Mouse (Mus musculus): ENCODE data around the gene Nr2f6. TPM values are rescaled to one million over a fixed set of nuclear protein-coding genes. Genes with fewer than 3 reads are reported as not detected.
A peak's percentile ranks its signal among the peaks of the same experiment; 100 is the strongest.

Gene Nr2f6
- polyA plus RNA-seq, 1 experiment from 2014 or later, result 43.4 TPM

- no peak overlapping the region for H3K9ac ChIP-seq
- H3K9me3 ChIP-seq (replicated peaks), result no peaks in the 10 kb centered on the region
- H3K36me3 ChIP-seq, result peaks cover 13% of the 10 kb centered on the region
- H3K4me2 ChIP-seq, result no peak overlapping the region
- no peaks in the 10 kb centered on the region for H3K27me3 ChIP-seq
- peaks cover 26% of the 10 kb centered on the region for H3K4me1 ChIP-seq (replicated peaks)
- no peak for ATAC-seq (replicated peaks; ENCODE audit: insufficient number of reproducible peaks, insufficient read depth, low FRiP score, low read depth)
- H3K4me3 ChIP-seq, result no peak overlapping the region
- WGBS, result 86% methylated on average over 9 of the region's 9 CpGs
- H3K27ac ChIP-seq, result no peak overlapping the region
Observed at GRCm38 (mm10) chr8:71402446-71402964, 20.7 kb upstream of the Nr2f6 start.

- Histone ChIP-seq H3K36me3 (peaks cover 13% of the 10 kb centered on the region), H3K4me3 (no peak overlapping the region), H3K9me3 (replicated peaks) (no peaks in the 10 kb centered on the region), H3K9ac (no peak overlapping the region), H3K4me1 (replicated peaks) (peaks cover 22% of the 10 kb centered on the region), H3K27me3 (no peaks in the 10 kb centered on the region), H3K4me2 (no peak overlapping the region), H3K27ac (no peak overlapping the region)
- ATAC-seq (replicated peaks; ENCODE audit: insufficient number of reproducible peaks, insufficient read depth, low FRiP score, low read depth), result no peak
Observed at GRCm38 (mm10) chr8:71401454-71401853, 19.7 kb upstream of the Nr2f6 start.

GRCm38 (mm10) chr8:71400826-71401225 is 19.1 kb upstream of the Nr2f6 start:
- Histone ChIP-seq H3K4me2 (no peak overlapping the region), H3K9me3 (replicated peaks) (no peaks in the 10 kb centered on the region), H3K27ac (no peak overlapping the region), H3K4me1 (replicated peaks) (peaks cover 20% of the 10 kb centered on the region), H3K9ac (no peak overlapping the region), H3K27me3 (no peaks in the 10 kb centered on the region), H3K36me3 (peaks cover 13% of the 10 kb centered on the region), H3K4me3 (no peak overlapping the region)
- 82% methylated on average over 2 of the region's 2 CpGs for WGBS
- no peak for ATAC-seq (replicated peaks; ENCODE audit: insufficient number of reproducible peaks, insufficient read depth, low FRiP score, low read depth)

GRCm38 (mm10) chr8:71397701-71398100 is 15.9 kb upstream of the Nr2f6 start:
- WGBS, result 83% methylated on average over 12 of the region's 12 CpGs
- Histone ChIP-seq H3K4me3 (peak overlapping the region; percentile 64), H3K27ac (no peak overlapping the region), H3K27me3 (no peaks in the 10 kb centered on the region), H3K4me1 (replicated peaks) (peaks cover 13% of the 10 kb centered on the region), H3K9me3 (replicated peaks) (no peaks in the 10 kb centered on the region), H3K4me2 (peak overlapping the region; percentile 84), H3K36me3 (peaks cover 13% of the 10 kb centered on the region), H3K9ac (peak overlapping the region; percentile 76; the same call in 1 of the 2 replicates)
- no peak for ATAC-seq (replicated peaks; ENCODE audit: insufficient number of reproducible peaks, insufficient read depth, low FRiP score, low read depth)

- ATAC-seq (replicated peaks; ENCODE audit: insufficient number of reproducible peaks, insufficient read depth, low FRiP score, low read depth), result peak; percentile 91
- H3K27me3 ChIP-seq, result no peaks in the 10 kb centered on the region
- H3K4me3 ChIP-seq, result peak within 1 kb of the TSS; percentile 64
- peaks cover 13% of the 10 kb centered on the region for H3K36me3 ChIP-seq
- peak within 1 kb of the TSS; percentile 76 for H3K9ac ChIP-seq
- H3K9me3 ChIP-seq (replicated peaks), result no peaks in the 10 kb centered on the region
- peaks cover 13% of the 10 kb centered on the region for H3K4me1 ChIP-seq (replicated peaks)
- peak within 1 kb of the TSS; percentile 81 for H3K27ac ChIP-seq
- H3K4me2 ChIP-seq, result peak within 1 kb of the TSS; percentile 84
- under 1% methylated on average over 34 of the region's 34 CpGs for WGBS
Observed at GRCm38 (mm10) chr8:71396639-71397305, 15.0 kb upstream of the Nr2f6 start, which contains the start of gene Babam1. Gene Babam1, plus strand, starts transcription at chr8:71396861.

- 0 out of 2 replicates have a peak, but pooled peaks have one; percentile 5 for ATAC-seq (replicated peaks; ENCODE audit: insufficient number of reproducible peaks, insufficient read depth, low FRiP score, low read depth)
- Histone ChIP-seq H3K27ac (peak within 1 kb of the TSS; percentile 81), H3K9ac (0 out of 2 replicates have a peak within 1 kb of the TSS, but pooled peaks have one; percentile 26), H3K4me3 (peak within 1 kb of the TSS; percentile 64), H3K4me1 (replicated peaks) (peaks cover 13% of the 10 kb centered on the region), H3K4me2 (peak within 1 kb of the TSS; percentile 84), H3K9me3 (replicated peaks) (no peaks in the 10 kb centered on the region), H3K27me3 (no peaks in the 10 kb centered on the region), H3K36me3 (peaks cover 13% of the 10 kb centered on the region)
- WGBS, result 73% methylated on average over 9 of the region's 9 CpGs
Observed at GRCm38 (mm10) chr8:71395629-71396028, 13.9 kb upstream of the Nr2f6 start, which contains the start of gene Ushbp1. Gene Ushbp1, minus strand, starts transcription at chr8:71395802.

- Histone ChIP-seq H3K27me3 (no peaks in the 10 kb centered on the region), H3K36me3 (peaks cover 13% of the 10 kb centered on the region), H3K9me3 (replicated peaks) (no peaks in the 10 kb centered on the region), H3K27ac (peak overlapping the region; percentile 81), H3K4me2 (peak overlapping the region; percentile 84), H3K9ac (no peak overlapping the region), H3K4me3 (peak overlapping the region; percentile 27), H3K4me1 (replicated peaks) (peaks cover 13% of the 10 kb centered on the region)
- no peak for ATAC-seq (replicated peaks; ENCODE audit: insufficient number of reproducible peaks, insufficient read depth, low FRiP score, low read depth)
- WGBS, result 69% methylated on average over 10 of the region's 10 CpGs
Observed at GRCm38 (mm10) chr8:71395071-71395470, 13.3 kb upstream of the Nr2f6 start.

GRCm38 (mm10) chr8:71394481-71394880 is 12.7 kb upstream of the Nr2f6 start:
- H3K4me1 ChIP-seq (replicated peaks), result peaks cover 13% of the 10 kb centered on the region
- peak overlapping the region; percentile 84 for H3K4me2 ChIP-seq
- peaks cover 10% of the 10 kb centered on the region for H3K36me3 ChIP-seq
- H3K27ac ChIP-seq, result 0 out of 2 replicates have a peak overlapping the region, but pooled peaks have one; percentile 81
- ATAC-seq (replicated peaks; ENCODE audit: insufficient number of reproducible peaks, insufficient read depth, low FRiP score, low read depth), result no peak
- H3K27me3 ChIP-seq, result no peaks in the 10 kb centered on the region
- WGBS, result 71% methylated on average over 7 of the region's 7 CpGs
- H3K9ac ChIP-seq, result 0 out of 2 replicates have a peak overlapping the region, but pooled peaks have one; percentile 26
- no peaks in the 10 kb centered on the region for H3K9me3 ChIP-seq (replicated peaks)
- peak overlapping the region; percentile 27 for H3K4me3 ChIP-seq

GRCm38 (mm10) chr8:71392871-71393270 is 11.1 kb upstream of the Nr2f6 start:
- Histone ChIP-seq H3K9ac (no peak overlapping the region), H3K4me1 (replicated peaks) (peaks cover 13% of the 10 kb centered on the region), H3K9me3 (replicated peaks) (no peaks in the 10 kb centered on the region), H3K27me3 (no peaks in the 10 kb centered on the region), H3K4me3 (peak overlapping the region; percentile 12; the same call in 1 of the 2 replicates), H3K4me2 (peak overlapping the region; percentile 31; the same call in 1 of the 2 replicates), H3K27ac (no peak overlapping the region), H3K36me3 (no peaks in the 10 kb centered on the region)
- ATAC-seq (replicated peaks; ENCODE audit: insufficient number of reproducible peaks, insufficient read depth, low FRiP score, low read depth), result no peak
- WGBS, result 20% methylated on average over 3 of the region's 3 CpGs

- Histone ChIP-seq H3K27me3 (no peaks in the 10 kb centered on the region), H3K27ac (no peak overlapping the region), H3K9ac (no peak overlapping the region), H3K4me1 (replicated peaks) (peaks cover 8% of the 10 kb centered on the region), H3K4me2 (no peak overlapping the region), H3K4me3 (no peak overlapping the region), H3K9me3 (replicated peaks) (no peaks in the 10 kb centered on the region), H3K36me3 (no peaks in the 10 kb centered on the region)
- no peak for ATAC-seq (replicated peaks; ENCODE audit: insufficient number of reproducible peaks, insufficient read depth, low FRiP score, low read depth)
- WGBS, result 64% methylated on average over 5 of the region's 5 CpGs
Observed at GRCm38 (mm10) chr8:71392391-71392790, 10.6 kb upstream of the Nr2f6 start.

GRCm38 (mm10) chr8:71391696-71392095 is 9.9 kb upstream of the Nr2f6 start:
- Histone ChIP-seq H3K36me3 (no peaks in the 10 kb centered on the region), H3K4me2 (no peak overlapping the region), H3K9me3 (replicated peaks) (no peaks in the 10 kb centered on the region), H3K4me3 (no peak overlapping the region), H3K27me3 (no peaks in the 10 kb centered on the region), H3K4me1 (replicated peaks) (peaks cover 5% of the 10 kb centered on the region; the same call in 1 of the 2 replicates), H3K9ac (no peak overlapping the region), H3K27ac (no peak overlapping the region)
- 79% methylated on average over 2 of the region's 2 CpGs for WGBS
- ATAC-seq (replicated peaks; ENCODE audit: insufficient number of reproducible peaks, insufficient read depth, low FRiP score, low read depth), result no peak
